Mouse (Mus musculus): ENCODE data around the gene 2410131K14Rik. TPM values are rescaled to one million over a fixed set of nuclear protein-coding genes. Genes with fewer than 3 reads are reported as not detected.

The 2410131K14Rik gene
- total RNA-seq, 1 experiment from 2014 or later = 1.9 TPM

- no peak for ATAC-seq (replicated peaks; ENCODE audit: low read depth, poor library complexity, severe bottlenecking)
Measured at GRCm38 (mm10) chr5:118302466-118303155, 57.6 kb downstream of the 2410131K14Rik start.

DNA sequence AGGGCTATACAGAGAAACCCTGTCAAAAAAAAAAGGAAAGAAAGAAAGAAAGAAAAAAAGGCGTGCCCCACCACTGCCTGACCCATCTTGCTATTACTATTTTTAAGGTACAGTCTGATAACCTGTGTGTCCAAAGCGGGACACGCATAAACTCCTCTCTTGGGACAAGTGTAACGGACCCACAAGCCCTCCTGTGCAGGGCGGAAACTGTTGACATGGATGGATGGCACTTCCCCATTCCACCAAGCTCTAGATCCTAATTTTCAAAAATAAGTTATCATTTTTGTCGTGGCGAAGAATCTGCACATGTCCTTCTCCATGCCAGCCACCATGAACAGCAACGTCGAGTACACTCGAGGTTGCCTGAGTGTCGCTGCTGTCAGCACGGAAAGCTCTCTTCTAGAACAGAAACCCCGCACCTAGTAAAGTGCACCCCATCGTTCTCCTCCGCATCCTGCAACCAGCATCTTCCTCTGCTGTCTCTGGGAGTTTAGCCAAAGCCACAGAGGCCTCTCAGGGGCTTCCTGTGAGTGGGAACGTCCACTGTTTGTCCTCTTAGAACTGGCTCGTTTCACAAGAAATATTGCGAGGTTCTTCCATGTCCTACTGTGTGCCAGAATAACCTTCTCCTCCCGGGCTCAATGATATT is 60.1 kb downstream of the 2410131K14Rik start:
- peak; percentile 79 for ATAC-seq (replicated peaks; ENCODE audit: low read depth, poor library complexity, severe bottlenecking)

GRCm38 (mm10) chr5:118310389-118310788 is 65.4 kb downstream of the 2410131K14Rik start:
- ATAC-seq (replicated peaks; ENCODE audit: low read depth, poor library complexity, severe bottlenecking) = no peak

DNA sequence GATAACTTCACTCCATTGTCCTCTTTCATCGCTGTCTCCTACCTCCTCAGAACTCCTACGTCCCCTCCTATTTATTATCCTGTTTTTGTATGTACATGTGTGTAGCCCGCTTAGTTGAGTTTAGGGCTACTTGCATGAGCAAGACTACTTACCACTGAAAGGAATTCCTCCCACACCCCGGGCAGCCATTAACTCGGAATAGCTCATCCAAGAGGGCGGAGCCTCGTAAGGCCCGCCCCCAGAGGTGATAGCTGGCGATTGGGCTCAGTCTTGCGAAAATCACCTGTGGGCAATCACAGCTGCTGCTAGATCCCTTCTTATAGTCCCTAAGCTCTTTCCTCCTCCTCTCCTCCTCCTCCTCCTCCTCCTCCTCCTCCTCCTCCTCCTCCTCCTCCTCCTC is 66.2 kb downstream of the 2410131K14Rik start:
- no peak for ATAC-seq (replicated peaks; ENCODE audit: low read depth, poor library complexity, severe bottlenecking)

DNA sequence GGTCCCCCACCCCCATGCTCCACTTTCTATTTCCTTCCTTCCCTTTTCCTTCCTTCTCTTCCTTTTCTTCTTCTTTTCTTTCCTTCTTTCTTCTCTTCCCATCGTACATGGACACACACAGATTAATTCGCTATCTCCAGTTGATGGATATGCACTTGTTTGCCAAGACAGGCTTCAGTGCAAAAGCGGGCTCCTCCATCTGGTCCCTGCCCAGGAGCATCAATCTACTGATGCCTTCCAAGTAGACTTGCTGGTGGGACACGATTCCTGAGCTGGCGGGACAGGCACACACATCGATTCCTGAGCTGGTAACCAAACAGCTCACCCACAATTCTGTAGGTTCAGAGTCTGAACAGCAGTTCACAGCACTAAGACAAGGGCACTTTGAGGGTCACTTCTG is 68.7 kb downstream of the 2410131K14Rik start:
- ATAC-seq (replicated peaks; ENCODE audit: low read depth, poor library complexity, severe bottlenecking) = no peak

Other genes with a start within 250 kb of the 2410131K14Rik start
- gene Tesc, start 217.5 kb upstream of the 2410131K14Rik start, total RNA-seq (2017) = not detected in 2 replicates
- 20.0 and 23.7 TPM in 2 replicates for gene Fbxw8, start 89.8 kb upstream of the 2410131K14Rik start, total RNA-seq (2017)
- not detected in 2 replicates for gene Hrk, start 80.6 kb upstream of the 2410131K14Rik start, total RNA-seq (2017)
- 0.05 TPM in 1 of 2 replicates, not detected in the other for gene Rnft2, start 111 bp upstream of the 2410131K14Rik start, total RNA-seq (2017)

All from common myeloid progenitor, adult 5-6 weeks (primary cell).